Mouse (Mus musculus) MEL (cell line): ENCODE measurements at regions not wholly inside any gene's neighbourhood (a gene's known extent, or its start where the extent isn't known, plus 50 kb on each side); places are given as distances from the start of the nearest gene placed in this dataset.

Experiments
- EP300 ChIP-seq, 2 experiments: IDR thresholded peaks; 2 replicates each; pipeline ENCODE4 v1.6.1; 2011; ENCODE audit warnings: improper control_type of control experiment in 2 of 2, low read length in 2 of 2, low read depth in 1 of 2, mild to moderate bottlenecking in 1 of 2
- HCFC1 ChIP-seq: IDR thresholded peaks from 2 replicates; pipeline ENCODE4 v1.6.1; 2012; ENCODE audit warnings: low read depth, mild to moderate bottlenecking, inconsistent platforms, low read length, improper control_type of control experiment, moderate library complexity
- RAD21 ChIP-seq: IDR thresholded peaks from 2 replicates; pipeline ENCODE4 v1.6.1; 2011; ENCODE audit warnings: mild to moderate bottlenecking, low read depth, low read length, improper control_type of control experiment
- TAL1 ChIP-seq: IDR thresholded peaks from 2 replicates; pipeline ENCODE4 v1.6.1; 2012; ENCODE audit warnings: mild to moderate bottlenecking, inconsistent platforms, low read length, moderate library complexity, mixed read lengths

DNA sequence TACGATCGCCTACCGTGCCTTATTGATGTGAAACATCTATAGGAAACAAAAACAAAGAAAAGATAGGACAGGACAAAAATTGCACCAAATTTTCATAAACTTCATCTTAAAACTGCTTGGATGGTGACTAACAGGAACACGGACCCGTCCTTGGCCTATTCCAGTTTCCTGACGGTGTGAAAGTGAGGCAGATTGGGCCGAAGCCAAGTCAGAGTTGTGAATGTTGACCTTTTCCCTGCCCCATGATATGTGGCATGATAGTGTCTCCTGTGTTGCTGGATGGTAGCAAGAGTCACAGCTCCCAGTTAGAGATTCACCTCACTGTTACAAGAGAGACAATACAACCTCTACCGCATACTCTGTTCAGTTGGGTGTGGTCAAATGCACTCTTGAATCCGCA lies 195.8 kb downstream of the Pik3r1 start:
- TF ChIP-seq EP300 (IDR thresholded peaks at IDR 0.05; ENCODE audit: low read depth in 1 of 2, low read length in 2 of 2) = no peak
- TF ChIP-seq RAD21 = no peak
- no peak for TF ChIP-seq TAL1
- no peak for TF ChIP-seq HCFC1
